Mouse (Mus musculus): ENCODE results near the gene Cmc2.

The Cmc2 gene

GRCm38 (mm10) chr8:116921337-116922059 lies at the start of gene Cmc2, which contains the start of gene Cenpn:
Gene Cmc2, minus strand, starts transcription at chr8:116921455.
Gene Cenpn, plus strand, starts transcription at chr8:116921730.
- in situ Hi-C loops (cut with MboI, MseI), result no loop called here

- in situ Hi-C loops (cut with MboI, MseI), result no loop called here
Observed at GRCm38 (mm10) chr8:116969531-116969930, 48.3 kb upstream of the Cmc2 start.

GRCm38 (mm10) chr8:116954415-116954814 lies 33.2 kb upstream of the Cmc2 start:
- in situ Hi-C loops (cut with MboI, MseI), result no loop called here

- in situ Hi-C loops (cut with MboI, MseI), result no loop called here
Observed at GRCm38 (mm10) chr8:116952428-116952827, 31.2 kb upstream of the Cmc2 start.

GRCm38 (mm10) chr8:116951778-116952177 lies 30.5 kb upstream of the Cmc2 start:
- in situ Hi-C loops (cut with MboI, MseI), result no loop called here

- in situ Hi-C loops (cut with MboI, MseI), result no loop called here
Observed at GRCm38 (mm10) chr8:116951369-116951768, 30.1 kb upstream of the Cmc2 start.

- in situ Hi-C loops (cut with MboI, MseI), result no loop called here
Observed at GRCm38 (mm10) chr8:116947589-116947988, 26.3 kb upstream of the Cmc2 start.

- in situ Hi-C loops (cut with MboI, MseI), result no loop called here
Observed at GRCm38 (mm10) chr8:116946851-116947250, 25.6 kb upstream of the Cmc2 start.

- in situ Hi-C loops (cut with MboI, MseI), result no loop called here
Observed at GRCm38 (mm10) chr8:116946268-116946838, 25.1 kb upstream of the Cmc2 start.

- in situ Hi-C loops (cut with MboI, MseI), result no loop called here
Observed at GRCm38 (mm10) chr8:116945169-116945910, 24.1 kb upstream of the Cmc2 start.

GRCm38 (mm10) chr8:116944385-116944696 lies 23.1 kb upstream of the Cmc2 start:
- in situ Hi-C loops (cut with MboI, MseI), result loop anchor here (5.0 kb wide), 1 partner anchor 33 kb away; the partner anchor contains the start of gene 1700030J22Rik

- in situ Hi-C loops (cut with MboI, MseI), result loop anchor here (5.0 kb wide), 1 partner anchor 34 kb away; the partner anchor contains the start of gene 1700030J22Rik
Observed at GRCm38 (mm10) chr8:116943555-116944384, 22.5 kb upstream of the Cmc2 start.

- in situ Hi-C loops (cut with MboI, MseI), result loop anchor here (5.0 kb wide), 1 partner anchor 34 kb away; the partner anchor contains the start of gene 1700030J22Rik
Observed at GRCm38 (mm10) chr8:116943161-116943554, 21.9 kb upstream of the Cmc2 start, which contains the start of gene Atmin. Gene Atmin, plus strand, starts transcription at chr8:116943393.

- in situ Hi-C loops (cut with MboI, MseI), result loop anchor here (5.0 kb wide), 1 partner anchor 35 kb away; the partner anchor contains the start of gene 1700030J22Rik
Observed at GRCm38 (mm10) chr8:116942284-116943058, 21.2 kb upstream of the Cmc2 start.

GRCm38 (mm10) chr8:116935506-116935905 lies 14.3 kb upstream of the Cmc2 start:
- in situ Hi-C loops (cut with MboI, MseI), result no loop called here

GRCm38 (mm10) chr8:116934976-116935375 lies 13.7 kb upstream of the Cmc2 start:
- in situ Hi-C loops (cut with MboI, MseI), result no loop called here

GRCm38 (mm10) chr8:116928588-116928987 lies 7.3 kb upstream of the Cmc2 start:
- in situ Hi-C loops (cut with MboI, MseI), result no loop called here

GRCm38 (mm10) chr8:116927880-116928279 lies 6.6 kb upstream of the Cmc2 start:
- in situ Hi-C loops (cut with MboI, MseI), result no loop called here

- in situ Hi-C loops (cut with MboI, MseI), result no loop called here
Observed at GRCm38 (mm10) chr8:116923526-116923925, 2.3 kb upstream of the Cmc2 start.

- in situ Hi-C loops (cut with MboI, MseI), result no loop called here
Observed at GRCm38 (mm10) chr8:116922060-116922757, 954 bp upstream of the Cmc2 start.

All from regulatory T cell (primary cell).